Mouse (Mus musculus) lung, embryonic 14.5 days (tissue): Measurements from ENCODE around the gene Rpl3. TPM values are rescaled to one million over a fixed set of nuclear protein-coding genes. Genes with fewer than 3 reads are reported as not detected.
A peak's percentile ranks its signal among the peaks of the same experiment; 100 is the strongest.

Experiments
- ATAC-seq: fragments of 200-750 bp; cut with Nextera tagmentation; 2 replicates; pipeline ENCODE4 v1.8.0; 2017; ENCODE audit warnings: mild to moderate bottlenecking, moderate TSS enrichment, moderate library complexity; ENCODE audit not compliant: insufficient read depth
- DNase-seq: peaks from one replicate; pipeline ENCODE4 v3.0.0-alpha.2; 2015
- H3K27ac ChIP-seq: fragments of 300-500 bp; sonication (generic); 2 replicates; pipeline ENCODE4 v1.5.1; 2014; ENCODE audit warnings: low read depth, mild to moderate bottlenecking, moderate library complexity
- H3K27me3 ChIP-seq: fragments of 300-500 bp; sonication (generic); 2 replicates; pipeline ENCODE4 v1.6.1; 2014; ENCODE audit warnings: low read length, control low read depth; ENCODE audit not compliant: insufficient read depth
- H3K36me3 ChIP-seq: fragments of 300-500 bp; sonication (generic); 2 replicates; pipeline ENCODE4 v1.6.1; 2014; ENCODE audit warnings: control low read depth; ENCODE audit not compliant: insufficient read depth
- H3K4me1 ChIP-seq: fragments of 300-500 bp; sonication (generic); 2 replicates; pipeline ENCODE4 v1.6.1; 2014; ENCODE audit warnings: antibody characterized with exemption, control low read depth; ENCODE audit not compliant: insufficient read depth
- H3K4me2 ChIP-seq: fragments of 300-500 bp; sonication (generic); 2 replicates; pipeline ENCODE4 v1.6.1; 2014; ENCODE audit warnings: mild to moderate bottlenecking
- H3K4me3 ChIP-seq: fragments of 300-500 bp; sonication (generic); 2 replicates; pipeline ENCODE4 v1.5.1; 2014; ENCODE audit warnings: low read depth, low read length
- H3K9ac ChIP-seq: fragments of 300-500 bp; sonication (generic); 2 replicates; pipeline ENCODE4 v1.6.1; 2014
- H3K9me3 ChIP-seq: fragments of 300-500 bp; sonication (generic); 2 replicates; pipeline ENCODE4 v1.6.1; 2016; ENCODE audit warnings: low read depth, low read length, control low read depth
- CTCF ChIP-seq: IDR thresholded peaks from 2 replicates; pipeline ENCODE4 v1.5.1; 2016; ENCODE audit warnings: antibody characterized with exemption, low read depth
- WGBS: fragments of 180-500 bp; shearing (Covaris S2); extraction: QIAGEN DNeasy Blood & Tissue Kit; methylation state at CpG from one replicate; pipeline ENCODE4 v1.1.7; 2014; 5-methylcytosine and 5-hydroxymethylcytosine counted together
- polyA plus RNA-seq: library from polyadenylated mRNA; unstranded; fragments of >200 nt; fragmentation: Nextera tagmentation; extraction: Ambion mirVana; gene quantifications from 2 replicates; pipeline ENCODE4 v1.2.1, GENCODE M21; 2014

Rpl3 gene
- polyA plus RNA-seq, 1 experiment from 2014 or later = 1,315 TPM

GRCm38 (mm10) chr15:80058151-80058550 lies 33.5 kb downstream of the Rpl3 start:
- H3K4me3 ChIP-seq = no peak overlapping the region
- H3K27ac ChIP-seq = no peak overlapping the region
- no peak overlapping the region for H3K4me2 ChIP-seq
- no peaks in the 10 kb centered on the region for H3K9me3 ChIP-seq
- H3K27me3 ChIP-seq = no peaks in the 10 kb centered on the region
- 89% methylated on average over 7 of the region's 7 CpGs for WGBS
- ATAC-seq (no peak), DNase-seq (no peak)
- H3K36me3 ChIP-seq = no peaks in the 10 kb centered on the region
- 0 out of 2 replicates have a peak, but pooled peaks cover 2% of the 10 kb centered on the region for H3K4me1 ChIP-seq
- no peak for TF ChIP-seq CTCF
- no peak overlapping the region for H3K9ac ChIP-seq

GRCm38 (mm10) chr15:80054034-80054710 lies 37.5 kb downstream of the Rpl3 start:
- ATAC-seq (no peak), DNase-seq (no peak)
- H3K9me3 ChIP-seq = no peaks in the 10 kb centered on the region
- no peak overlapping the region for H3K4me2 ChIP-seq
- no peak for TF ChIP-seq CTCF
- no peak overlapping the region for H3K27ac ChIP-seq
- no peaks in the 10 kb centered on the region for H3K36me3 ChIP-seq
- H3K9ac ChIP-seq = no peak overlapping the region
- no peak overlapping the region for H3K4me3 ChIP-seq
- 0 out of 2 replicates have a peak, but pooled peaks cover 2% of the 10 kb centered on the region for H3K4me1 ChIP-seq
- H3K27me3 ChIP-seq = no peaks in the 10 kb centered on the region
- 73% methylated on average over 7 of the region's 7 CpGs for WGBS

GRCm38 (mm10) chr15:80053381-80054033 lies 38.2 kb downstream of the Rpl3 start:
- no peaks in the 10 kb centered on the region for H3K27me3 ChIP-seq
- no peak overlapping the region for H3K4me2 ChIP-seq
- H3K4me3 ChIP-seq = no peak overlapping the region
- 0 out of 2 replicates have a peak, but pooled peaks cover 2% of the 10 kb centered on the region for H3K4me1 ChIP-seq
- no peaks in the 10 kb centered on the region for H3K9me3 ChIP-seq
- no peak; the same call in 1 of the 2 replicates for TF ChIP-seq CTCF
- ATAC-seq = no peak
- H3K36me3 ChIP-seq = no peaks in the 10 kb centered on the region
- H3K27ac ChIP-seq = no peak overlapping the region
- DNase-seq = peak; percentile 60
- H3K9ac ChIP-seq = no peak overlapping the region
- WGBS = 71% methylated on average over 8 of the region's 8 CpGs

GRCm38 (mm10) chr15:80051782-80052181 lies 39.9 kb downstream of the Rpl3 start:
- Histone ChIP-seq H3K9ac (no peak overlapping the region), H3K4me3 (no peak overlapping the region), H3K4me1 (0 out of 2 replicates have a peak, but pooled peaks cover 2% of the 10 kb centered on the region), H3K4me2 (no peak overlapping the region), H3K27ac (peak overlapping the region; percentile 58; the same call in 1 of the 2 replicates), H3K27me3 (no peaks in the 10 kb centered on the region), H3K36me3 (no peaks in the 10 kb centered on the region), H3K9me3 (no peaks in the 10 kb centered on the region)
- 73% methylated on average over 9 of the region's 9 CpGs for WGBS
- no peak for TF ChIP-seq CTCF
- DNase-seq = peak; percentile 42
- ATAC-seq = no peak

- 70% methylated on average over 19 of the region's 19 CpGs for WGBS
- H3K36me3 ChIP-seq = no peaks in the 10 kb centered on the region
- ATAC-seq (peak; percentile 25; the same call in 1 of the 2 replicates), DNase-seq (peak; percentile 62)
- H3K27ac ChIP-seq = peak overlapping the region; percentile 58; the same call in 1 of the 2 replicates
- no peaks in the 10 kb centered on the region for H3K9me3 ChIP-seq
- H3K27me3 ChIP-seq = no peaks in the 10 kb centered on the region
- H3K4me3 ChIP-seq = no peak overlapping the region
- H3K9ac ChIP-seq = no peak overlapping the region
- no peak overlapping the region for H3K4me2 ChIP-seq
- H3K4me1 ChIP-seq = 0 out of 2 replicates have a peak, but pooled peaks cover 2% of the 10 kb centered on the region
- TF ChIP-seq CTCF = no peak
Measured at GRCm38 (mm10) chr15:80051092-80051761, 40.4 kb downstream of the Rpl3 start.

- peak; percentile 60 for DNase-seq
- Histone ChIP-seq H3K9ac (no peak overlapping the region), H3K4me3 (no peak overlapping the region), H3K4me2 (no peak overlapping the region), H3K36me3 (no peaks in the 10 kb centered on the region), H3K4me1 (0 out of 2 replicates have a peak, but pooled peaks cover 2% of the 10 kb centered on the region), H3K27ac (peak overlapping the region; percentile 15; the same call in 1 of the 2 replicates), H3K9me3 (peaks cover 3% of the 10 kb centered on the region; the same call in 1 of the 2 replicates), H3K27me3 (no peaks in the 10 kb centered on the region)
- 45% methylated on average over 4 of the region's 4 CpGs for WGBS
- no peak for TF ChIP-seq CTCF
- ATAC-seq = peak; percentile 46; the same call in 1 of the 2 replicates
Measured at GRCm38 (mm10) chr15:80050093-80050492, 41.6 kb downstream of the Rpl3 start.
